Mouse (Mus musculus) limb, embryonic 11.5 days (tissue): ENCODE measurements around the gene Castor2. TPM values are rescaled to one million over a fixed set of nuclear protein-coding genes. Genes with fewer than 3 reads are reported as not detected.

Experiments
- ATAC-seq: fragments of 200-750 bp; cut with Nextera tagmentation; 2 replicates; pipeline ENCODE4 v1.8.0; 2017; ENCODE audit warnings: low read depth; ENCODE audit not compliant: insufficient number of reproducible peaks, low FRiP score, low TSS enrichment
- DNase-seq: peaks from one replicate; pipeline ENCODE4 v3.0.0-alpha.2; 2015; ENCODE audit warnings: low spot score
- H3K27ac ChIP-seq: fragments of 300-500 bp; sonication (generic); replicated peaks from 2 replicates; pipeline ENCODE4 v1.5.1; 2014; ENCODE audit warnings: low read depth, mild to moderate bottlenecking, low read length
- H3K27me3 ChIP-seq: fragments of 300-500 bp; sonication (generic); 2 replicates; pipeline ENCODE4 v1.6.1; 2014; ENCODE audit warnings: mild to moderate bottlenecking, low read length, mixed read lengths; ENCODE audit not compliant: control insufficient read depth, insufficient read depth
- H3K36me3 ChIP-seq: fragments of 300-500 bp; sonication (generic); 2 replicates; pipeline ENCODE4 v1.6.1; 2014; ENCODE audit warnings: mild to moderate bottlenecking, low read length, moderate library complexity, mixed read lengths; ENCODE audit not compliant: control insufficient read depth, insufficient read depth
- H3K4me1 ChIP-seq: fragments of 300-500 bp; sonication (generic); 2 replicates; pipeline ENCODE4 v1.6.1; 2014; ENCODE audit warnings: low read length, mixed read lengths; ENCODE audit not compliant: control insufficient read depth, insufficient read depth
- H3K4me2 ChIP-seq: fragments of 300-500 bp; sonication (generic); 2 replicates; pipeline ENCODE4 v1.6.1; 2014; ENCODE audit warnings: low read depth, mild to moderate bottlenecking, moderate library complexity; ENCODE audit not compliant: severe bottlenecking
- H3K4me3 ChIP-seq: fragments of 300-500 bp; sonication (generic); 2 replicates; pipeline ENCODE4 v1.5.1; 2014; ENCODE audit warnings: low read depth, low read length
- H3K9ac ChIP-seq: fragments of 300-500 bp; sonication (generic); 2 replicates; pipeline ENCODE4 v1.6.1; 2014; ENCODE audit warnings: mild to moderate bottlenecking, low read length
- H3K9me3 ChIP-seq: fragments of 300-500 bp; sonication (generic); 2 replicates; pipeline ENCODE4 v1.6.1; 2016; ENCODE audit warnings: low read length; ENCODE audit not compliant: control insufficient read depth
- WGBS: fragments of 180-500 bp; shearing (Covaris S2); extraction: QIAGEN DNeasy Blood & Tissue Kit; methylation state at CpG from one replicate; pipeline ENCODE4 v1.1.7; 2014; 5-methylcytosine and 5-hydroxymethylcytosine counted together
- polyA plus RNA-seq: library from polyadenylated mRNA; unstranded; fragments of >200 nt; fragmentation: Nextera tagmentation; extraction: Ambion mirVana; gene quantifications from 2 replicates; pipeline ENCODE4 v1.2.1, GENCODE M21; 2014

The Castor2 gene
- 9.2 and 11.8 TPM in 2 replicates for polyA plus RNA-seq

DNA sequence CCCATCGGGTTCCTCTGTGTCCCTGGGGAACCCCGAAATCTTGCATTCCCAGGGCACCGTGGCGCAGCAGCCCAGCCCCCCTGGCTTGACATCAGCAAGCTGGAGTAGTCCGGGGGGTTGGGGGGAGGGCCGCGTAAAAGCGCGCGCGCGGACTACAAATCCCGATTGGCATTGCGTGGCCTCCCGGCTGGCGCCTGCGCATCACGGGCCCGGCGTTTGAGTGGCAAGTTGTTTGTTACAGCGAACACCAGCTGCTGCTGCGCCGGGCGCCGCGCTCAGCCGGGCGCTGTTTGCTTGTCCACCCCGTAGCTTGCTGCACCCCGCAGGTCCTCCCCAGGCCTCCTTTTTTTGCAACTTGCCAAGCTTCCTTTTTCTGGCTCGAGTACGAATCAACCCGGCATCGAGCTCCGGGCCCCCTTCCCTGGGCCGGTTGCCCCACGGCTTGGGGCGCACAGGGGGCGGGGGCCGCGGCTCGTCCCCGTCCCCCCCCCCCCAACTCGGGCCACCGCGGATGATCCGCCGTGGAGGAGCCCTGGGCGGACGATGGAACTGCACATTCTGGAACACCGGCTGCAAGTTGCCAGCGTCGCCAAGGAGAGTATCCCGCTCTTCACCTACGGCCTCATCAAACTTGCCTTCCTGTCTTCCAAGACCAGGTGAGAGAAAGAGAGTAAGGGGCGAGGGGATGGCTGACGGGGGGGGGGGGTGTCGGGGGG lies at the start of gene Castor2:
Castor2 (plus strand) TSS at position 216 of the 716 bp plus-strand sequence.
- Histone ChIP-seq H3K4me1 (peaks cover 7% of the 10 kb centered on the region), H3K9ac (peak within 1 kb of the TSS; percentile 64), H3K27ac (no peak within 1 kb of the TSS; the same call in 1 of the 2 replicates), H3K4me3 (peak within 1 kb of the TSS; percentile 75), H3K36me3 (no peaks in the 10 kb centered on the region), H3K27me3 (no peaks in the 10 kb centered on the region), H3K9me3 (no peaks in the 10 kb centered on the region), H3K4me2 (peak within 1 kb of the TSS; percentile 86)
- peak; percentile 81 for ATAC-seq
- DNase-seq: peak; percentile 97
- under 1% methylated on average over 55 of the region's 58 CpGs for WGBS

DNA sequence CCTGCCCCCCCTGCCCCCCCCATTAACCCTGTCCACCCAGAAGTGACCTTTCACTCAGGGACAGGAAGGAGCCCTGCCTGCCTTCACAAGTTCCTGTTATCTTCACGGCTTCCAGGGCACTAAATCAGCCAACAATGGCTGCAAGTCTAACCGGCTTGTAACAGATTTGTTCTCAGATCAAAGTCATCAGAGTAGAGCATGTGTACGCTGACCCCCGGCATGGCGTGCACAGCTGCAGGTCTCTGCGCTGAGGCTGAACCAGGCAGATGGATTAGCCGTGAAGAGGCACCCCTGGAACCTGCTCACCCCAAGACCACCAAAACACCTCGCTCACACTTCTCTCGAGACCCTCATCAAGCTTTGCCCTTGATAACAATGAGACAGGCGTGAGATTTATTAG lies 48.8 kb upstream of the Castor2 start:
- no peak for ATAC-seq
- WGBS: 3% methylated on average over 10 of the region's 10 CpGs
- DNase-seq: peak; percentile 56

GRCm38 (mm10) chr5:134052614-134053013 lies 46.9 kb upstream of the Castor2 start:
- Histone ChIP-seq H3K9me3 (no peaks in the 10 kb centered on the region; the same call in 1 of the 2 replicates), H3K9ac (no peak overlapping the region), H3K4me1 (0 out of 2 replicates have a peak, but pooled peaks cover 4% of the 10 kb centered on the region), H3K4me3 (no peak overlapping the region), H3K27ac (no peak overlapping the region), H3K4me2 (no peak overlapping the region), H3K27me3 (no peaks in the 10 kb centered on the region), H3K36me3 (no peaks in the 10 kb centered on the region)
- 90% methylated on average over 4 of the region's 4 CpGs for whole genome bisulfite sequencing
- DNase-seq (no peak), ATAC-seq (no peak)

More for the DNA sequence above, 48.8 kb upstream of the Castor2 start:
- no peak overlapping the region for H3K4me3 ChIP-seq
- H3K9me3 ChIP-seq: no peaks in the 10 kb centered on the region; the same call in 1 of the 2 replicates
- no peak overlapping the region for H3K27ac ChIP-seq
- no peaks in the 10 kb centered on the region for H3K27me3 ChIP-seq
- H3K36me3 ChIP-seq: no peaks in the 10 kb centered on the region
- H3K9ac ChIP-seq: no peak overlapping the region
- H3K4me2 ChIP-seq: no peak overlapping the region
- H3K4me1 ChIP-seq: 0 out of 2 replicates have a peak, but pooled peaks cover 4% of the 10 kb centered on the region

DNA sequence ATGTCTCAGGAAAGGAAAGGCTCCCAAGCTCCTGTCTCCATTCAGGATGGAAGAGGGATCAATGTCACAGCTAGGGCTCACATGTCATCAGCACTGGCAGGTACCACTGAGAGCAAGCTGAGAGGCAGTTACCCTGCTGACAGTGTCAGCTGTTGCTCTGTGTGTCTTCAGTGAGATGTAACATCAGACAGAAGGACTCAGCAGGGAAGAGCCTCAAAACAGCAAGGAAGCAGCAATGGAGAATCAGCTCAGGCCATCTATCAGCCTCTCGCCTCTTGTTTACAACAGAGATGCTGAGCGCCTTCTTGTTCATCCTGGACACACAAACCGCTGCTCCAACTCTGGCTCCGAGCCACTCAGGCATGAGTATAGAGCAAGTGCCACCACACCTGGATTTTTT lies 45.0 kb upstream of the Castor2 start:
- no peak overlapping the region for H3K27ac ChIP-seq
- peaks cover 13% of the 10 kb centered on the region for H3K4me1 ChIP-seq
- no peaks in the 10 kb centered on the region for H3K27me3 ChIP-seq
- 83% methylated on average over 4 of the region's 4 CpGs for WGBS
- H3K4me3 ChIP-seq: no peak overlapping the region
- H3K9me3 ChIP-seq: no peaks in the 10 kb centered on the region
- H3K36me3 ChIP-seq: no peaks in the 10 kb centered on the region
- no peak overlapping the region for H3K9ac ChIP-seq
- no peak for DNase-seq
- no peak for ATAC-seq
- H3K4me2 ChIP-seq: no peak overlapping the region

DNA sequence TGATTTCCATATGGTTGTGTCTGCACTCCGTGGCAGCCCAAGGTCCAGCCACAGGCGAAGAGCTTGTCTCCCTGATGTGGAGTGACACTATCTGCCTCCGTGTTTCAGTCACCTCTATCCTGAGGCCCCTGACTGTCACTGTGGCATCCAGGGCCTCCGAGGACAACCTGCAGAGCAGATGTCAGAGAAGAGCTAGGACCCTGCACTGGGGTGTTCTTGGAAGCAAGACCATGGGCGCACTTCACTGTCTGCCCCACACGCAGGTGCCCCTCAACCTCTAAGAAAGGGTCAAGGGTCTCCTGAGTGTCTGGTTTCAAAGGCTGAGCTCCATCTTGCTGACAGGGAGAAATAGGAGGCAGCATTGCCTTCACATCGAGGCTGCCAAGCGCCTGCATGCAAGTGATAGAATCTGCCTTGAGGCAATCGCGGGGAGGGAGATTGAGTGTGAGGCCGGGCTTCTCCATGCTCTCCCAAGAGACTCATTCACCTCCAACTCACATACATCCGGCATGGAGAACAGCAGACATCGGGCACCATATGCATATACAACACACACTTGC lies 40.6 kb upstream of the Castor2 start:
- Histone ChIP-seq H3K36me3 (no peaks in the 10 kb centered on the region), H3K4me3 (no peak overlapping the region), H3K9me3 (no peaks in the 10 kb centered on the region), H3K27ac (no peak overlapping the region), H3K4me1 (peaks cover 11% of the 10 kb centered on the region), H3K9ac (peak overlapping the region; percentile 40; the same call in 1 of the 2 replicates), H3K27me3 (no peaks in the 10 kb centered on the region), H3K4me2 (peak overlapping the region; percentile 20; the same call in 1 of the 2 replicates)
- DNase-seq (peak; percentile 51), ATAC-seq (peak; percentile 42; the same call in 1 of the 2 replicates)
- WGBS: 11% methylated on average over 13 of the region's 13 CpGs

DNA sequence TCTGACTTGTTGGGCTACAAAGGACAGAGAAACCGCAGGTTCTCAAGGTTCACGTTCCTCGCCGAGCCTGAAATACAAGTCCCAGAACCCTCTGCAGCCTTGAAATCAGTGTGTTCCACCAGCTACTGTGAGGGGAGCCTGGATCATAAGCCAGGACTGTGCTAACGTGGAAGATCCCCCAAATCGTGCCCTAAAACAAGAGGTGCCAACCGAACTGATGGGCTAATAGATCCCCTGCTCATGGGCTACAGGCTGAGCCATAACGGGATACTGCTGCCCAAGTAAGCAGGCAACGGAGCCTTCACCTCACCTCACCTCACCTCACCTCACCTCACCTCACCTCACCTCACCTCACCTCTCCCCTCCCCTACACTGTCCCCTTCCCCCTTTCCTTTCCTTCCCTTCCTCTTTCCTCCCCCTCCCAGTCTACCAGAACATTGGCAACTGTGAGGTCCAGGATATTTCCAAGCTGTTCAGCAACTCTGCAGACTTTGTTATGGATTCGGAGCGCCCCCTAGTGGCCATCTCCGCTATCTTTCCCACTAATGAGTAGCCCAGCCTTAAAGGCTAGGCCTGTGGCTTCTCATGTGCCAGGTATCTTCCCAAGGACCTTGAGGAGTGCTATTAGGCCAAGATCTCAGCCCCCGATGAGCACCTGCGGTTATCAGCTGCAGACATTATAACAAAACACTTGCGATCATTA lies 36.0 kb upstream of the Castor2 start:
- peaks cover 15% of the 10 kb centered on the region for H3K4me1 ChIP-seq
- 47% methylated on average over 15 of the region's 15 CpGs for WGBS
- ATAC-seq: peak; percentile 66; the same call in 1 of the 2 replicates

DNA sequence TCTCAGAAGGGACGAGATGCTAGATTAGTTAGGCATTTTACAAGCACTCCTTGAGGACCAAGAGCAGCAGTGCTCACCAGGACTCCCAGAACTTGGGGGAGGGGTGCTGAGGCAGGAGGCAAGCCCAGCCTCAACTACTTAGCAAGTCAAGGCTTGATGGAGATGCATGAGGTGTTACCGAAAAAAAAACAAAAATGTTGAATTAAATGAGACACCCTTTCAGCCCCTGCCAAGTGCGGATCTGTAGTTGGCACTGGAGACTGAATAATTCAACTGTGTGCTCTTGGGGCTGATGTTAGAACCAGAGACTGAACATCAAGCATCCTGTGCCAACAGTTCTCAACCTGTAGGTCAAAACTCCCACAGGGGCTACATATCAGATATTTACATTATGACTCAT lies 33.2 kb upstream of the Castor2 start:
- Histone ChIP-seq H3K4me2 (no peak overlapping the region), H3K36me3 (no peaks in the 10 kb centered on the region), H3K9me3 (no peaks in the 10 kb centered on the region; the same call in 1 of the 2 replicates), H3K27ac (no peak overlapping the region), H3K4me3 (no peak overlapping the region), H3K4me1 (peaks cover 4% of the 10 kb centered on the region; the same call in 1 of the 2 replicates), H3K27me3 (no peaks in the 10 kb centered on the region), H3K9ac (no peak overlapping the region)
- no peak for DNase-seq
- WGBS: 31% methylated on average over 3 of the region's 3 CpGs
- ATAC-seq: no peak

More for the DNA sequence above, 36.0 kb upstream of the Castor2 start:
- Histone ChIP-seq H3K4me3 (no peak overlapping the region), H3K9ac (no peak overlapping the region), H3K36me3 (no peaks in the 10 kb centered on the region), H3K9me3 (no peaks in the 10 kb centered on the region), H3K27me3 (no peaks in the 10 kb centered on the region), H3K27ac (no peak overlapping the region), H3K4me2 (no peak overlapping the region)
- peak; percentile 95 for DNase-seq

DNA sequence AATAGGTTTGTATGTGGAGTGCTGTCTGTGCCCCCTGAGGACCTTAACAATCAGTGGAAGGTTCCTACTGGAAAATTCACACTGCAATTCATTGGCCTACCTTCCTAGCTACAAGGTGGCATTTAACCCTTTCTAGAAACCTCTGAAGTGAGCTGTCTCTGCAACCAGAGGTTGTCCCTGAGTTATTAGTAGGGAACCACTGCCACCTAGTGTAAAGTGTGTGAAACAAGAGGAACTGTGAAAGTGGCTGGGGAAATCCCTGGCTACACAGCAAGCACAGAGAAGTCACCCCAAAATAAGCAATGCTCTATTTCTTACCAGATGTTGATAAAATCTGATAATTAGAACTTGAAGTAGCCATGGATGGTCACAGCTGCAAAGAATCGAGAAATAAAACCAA lies 31.6 kb upstream of the Castor2 start:
- Histone ChIP-seq H3K4me3 (no peak overlapping the region), H3K27ac (no peak overlapping the region), H3K36me3 (no peaks in the 10 kb centered on the region), H3K4me1 (peaks cover 10% of the 10 kb centered on the region), H3K4me2 (no peak overlapping the region), H3K9ac (no peak overlapping the region), H3K27me3 (no peaks in the 10 kb centered on the region), H3K9me3 (no peaks in the 10 kb centered on the region; the same call in 1 of the 2 replicates)
- DNase-seq (peak; percentile 37), ATAC-seq (no peak)
- 32% methylated on average over 1 of the region's 1 CpGs for WGBS
